Mouse (Mus musculus): ENCODE measurements at regions not wholly inside any gene's neighbourhood (a gene's known extent, or its start where the extent isn't known, plus 50 kb on each side); places are given as distances from the start of the nearest gene placed in this dataset.

DNA sequence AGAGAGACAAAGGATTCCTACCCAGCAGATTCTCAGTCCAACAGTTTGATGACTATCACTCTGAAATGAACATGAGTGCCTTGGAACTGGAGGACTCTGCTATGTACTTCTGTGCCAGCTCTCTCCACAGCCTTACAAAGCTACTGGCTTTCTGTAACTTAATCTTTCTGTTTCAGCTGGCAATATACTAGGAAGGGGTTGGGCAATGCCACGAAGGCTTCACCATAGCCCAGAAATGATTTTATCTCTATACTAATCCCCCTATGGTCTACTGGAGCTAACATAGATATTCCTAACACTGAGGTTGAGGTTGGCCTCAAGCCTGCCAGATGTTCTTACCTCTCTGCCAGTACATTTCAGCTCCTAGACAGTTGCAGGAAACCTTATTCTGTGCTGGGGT is 78.6 kb upstream of the 2210010C04Rik start:
- no peak for TF ChIP-seq GATA1 (IDR thresholded peaks at IDR 0.05; ENCODE audit: borderline replicate concordance, low read length)
- TF ChIP-seq CTCF (IDR thresholded peaks at IDR 0.05; ENCODE audit: low read depth, low read length) = no peak
- no peak for TF ChIP-seq POLR2AphosphoS5 (IDR thresholded peaks at IDR 0.05; ENCODE audit: insufficient replicate concordance, low read depth, low read length)
